Mouse (Mus musculus) midbrain, embryonic 14.5 days (tissue): Measurements from ENCODE around the gene A830005F24Rik. TPM values are rescaled to one million over a fixed set of nuclear protein-coding genes. Genes with fewer than 3 reads are reported as not detected.
A peak's percentile ranks its signal among the peaks of the same experiment; 100 is the strongest.
"Not testable (repeated sequence)": the region's sequence is repeated elsewhere in the genome, so short reads cannot be mapped to it uniquely, and the experiment has no call there.

Experiments
- ATAC-seq: fragments of 200-750 bp; cut with Nextera tagmentation; 2 replicates; pipeline ENCODE4 v1.8.0; 2017; ENCODE audit warnings: moderate number of reproducible peaks, moderate library complexity; ENCODE audit not compliant: low FRiP score, low TSS enrichment
- DNase-seq: peaks from one replicate; pipeline ENCODE4 v3.0.0-alpha.2; 2015
- H3K27ac ChIP-seq: fragments of 300-500 bp; sonication (generic); replicated peaks from 2 replicates; pipeline ENCODE4 v1.5.1; 2014; ENCODE audit warnings: mild to moderate bottlenecking, low read depth, low read length, moderate library complexity
- H3K27me3 ChIP-seq: fragments of 300-500 bp; sonication (generic); 2 replicates; pipeline ENCODE4 v1.6.1; 2014; ENCODE audit warnings: low read length, control low read depth, mixed read lengths; ENCODE audit not compliant: control insufficient read depth, insufficient read depth
- H3K36me3 ChIP-seq: fragments of 300-500 bp; sonication (generic); 2 replicates; pipeline ENCODE4 v1.6.1; 2014; ENCODE audit warnings: low read length, control low read depth; ENCODE audit not compliant: control insufficient read depth, insufficient read depth
- H3K4me1 ChIP-seq: fragments of 300-500 bp; sonication (generic); 2 replicates; pipeline ENCODE4 v1.6.1; 2014; ENCODE audit warnings: mild to moderate bottlenecking, antibody characterized with exemption, low read length, control low read depth; ENCODE audit not compliant: control insufficient read depth, insufficient read depth
- H3K4me2 ChIP-seq: fragments of 300-500 bp; sonication (generic); 2 replicates; pipeline ENCODE4 v1.6.1; 2014; ENCODE audit warnings: mild to moderate bottlenecking, low read length, moderate library complexity
- H3K4me3 ChIP-seq: fragments of 300-500 bp; sonication (generic); replicated peaks from 2 replicates; pipeline ENCODE4 v1.5.1; 2014; ENCODE audit warnings: low read depth, low read length
- H3K9ac ChIP-seq: fragments of 300-500 bp; sonication (generic); replicated peaks from 2 replicates; pipeline ENCODE4 v1.6.1; 2014; ENCODE audit warnings: mild to moderate bottlenecking, low read length, moderate library complexity
- H3K9me3 ChIP-seq: fragments of 300-500 bp; sonication (generic); 2 replicates; pipeline ENCODE4 v1.6.1; 2016; ENCODE audit warnings: low read length, control low read depth, mixed read lengths; ENCODE audit not compliant: control insufficient read depth
- WGBS: fragments of 180-500 bp; shearing (Covaris S2); extraction: QIAGEN DNeasy Blood & Tissue Kit; methylation state at CpG from one replicate; pipeline ENCODE4 v1.1.7; 2014; 5-methylcytosine and 5-hydroxymethylcytosine counted together
- polyA plus RNA-seq: library from polyadenylated mRNA; unstranded; fragments of >200 nt; fragmentation: Nextera tagmentation; extraction: Ambion mirVana; gene quantifications from 2 replicates; pipeline ENCODE4 v1.2.1, GENCODE M21; 2014

Gene A830005F24Rik
- polyA plus RNA-seq, 1 experiment from 2014 or later = 3.1 TPM

DNA sequence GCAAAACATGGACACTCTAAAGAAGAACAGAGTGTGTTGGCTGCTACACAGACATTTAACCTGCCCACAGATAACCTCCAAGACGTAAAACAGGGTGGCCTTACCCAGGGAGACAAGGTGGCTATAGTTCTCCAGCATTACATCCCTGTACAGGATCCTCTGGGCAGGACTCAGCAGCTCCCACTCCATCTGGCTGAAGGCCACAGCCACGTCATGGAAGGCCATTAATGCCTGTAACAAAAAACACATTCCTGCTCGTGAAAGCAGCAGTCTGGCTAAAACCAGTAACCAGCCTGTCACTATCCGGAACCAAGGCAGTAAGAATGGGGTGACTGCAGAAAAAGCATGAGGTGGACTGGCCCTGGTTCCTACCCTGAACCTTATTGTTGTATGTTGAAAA, 14.7 kb upstream of the A830005F24Rik start:
- DNase-seq = peak; percentile 29
- 75% methylated on average over 4 of the region's 4 CpGs for WGBS

DNA sequence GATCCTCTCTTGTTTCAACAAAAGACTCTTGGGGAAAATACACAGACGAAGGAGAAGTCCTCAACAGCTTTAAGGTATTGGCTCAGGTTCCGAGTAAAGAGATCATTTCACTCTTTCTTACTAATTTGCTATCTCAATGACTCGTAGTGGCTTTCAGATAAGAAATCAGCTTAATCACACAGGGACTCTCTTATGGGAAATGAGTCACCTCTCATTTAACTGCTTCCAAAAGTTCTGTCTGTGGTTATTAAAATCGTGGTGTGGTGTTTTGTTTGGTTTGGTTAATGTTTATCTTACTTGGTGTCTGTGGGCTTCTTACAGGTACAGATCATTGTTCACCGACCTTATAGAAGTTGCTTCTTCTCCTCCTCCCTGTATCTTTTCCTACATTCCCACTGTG, 10.9 kb upstream of the A830005F24Rik start:
- peaks cover 41% of the 10 kb centered on the region for H3K36me3 ChIP-seq
- no peak overlapping the region for H3K4me3 ChIP-seq
- DNase-seq (no peak), ATAC-seq (no peak)
- H3K4me1 ChIP-seq = peaks cover 3% of the 10 kb centered on the region
- H3K27ac ChIP-seq = no peak overlapping the region
- H3K27me3 ChIP-seq = no peaks in the 10 kb centered on the region
- no peak overlapping the region for H3K9ac ChIP-seq
- H3K9me3 ChIP-seq = no peaks in the 10 kb centered on the region
- no peak overlapping the region for H3K4me2 ChIP-seq
- 88% methylated on average over 5 of the region's 5 CpGs for WGBS

More for the DNA sequence above, 14.7 kb upstream of the A830005F24Rik start:
- no peak overlapping the region for H3K9ac ChIP-seq
- H3K4me3 ChIP-seq = no peak overlapping the region
- H3K4me1 ChIP-seq = peaks cover 3% of the 10 kb centered on the region
- H3K9me3 ChIP-seq = peaks cover 5% of the 10 kb centered on the region; the same call in 1 of the 2 replicates
- no peak for ATAC-seq
- H3K36me3 ChIP-seq = peaks cover 34% of the 10 kb centered on the region
- H3K27ac ChIP-seq = 0 out of 2 replicates have a peak overlapping the region, but pooled peaks have one; percentile 63
- no peaks in the 10 kb centered on the region for H3K27me3 ChIP-seq
- H3K4me2 ChIP-seq = no peak overlapping the region

DNA sequence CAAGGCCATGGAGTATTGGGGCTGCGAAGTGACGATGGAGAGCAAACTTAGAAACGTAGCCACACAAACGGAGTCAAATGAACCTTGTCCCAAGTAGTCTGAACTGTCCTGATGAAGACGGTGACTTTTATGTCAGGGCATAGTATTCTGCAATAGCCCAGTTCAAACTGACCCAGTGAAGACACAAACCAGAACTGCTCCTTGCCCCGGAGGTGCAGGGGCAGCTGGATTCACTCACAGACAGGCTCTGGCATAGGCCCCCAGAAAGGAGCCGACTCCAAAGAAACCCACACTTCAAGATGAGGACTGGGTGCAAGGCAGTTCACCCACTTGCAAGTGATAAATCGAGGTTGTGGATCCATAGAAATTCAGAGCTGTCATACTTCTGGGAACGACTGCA, 4.7 kb upstream of the A830005F24Rik start:
- Histone ChIP-seq H3K9me3 (no peaks in the 10 kb centered on the region), H3K27ac (no peak overlapping the region), H3K27me3 (no peaks in the 10 kb centered on the region), H3K4me1 (peaks cover 7% of the 10 kb centered on the region; the same call in 1 of the 2 replicates), H3K9ac (no peak overlapping the region), H3K36me3 (peaks cover 20% of the 10 kb centered on the region), H3K4me2 (no peak overlapping the region), H3K4me3 (no peak overlapping the region)
- 93% methylated on average over 9 of the region's 9 CpGs for WGBS
- ATAC-seq (no peak), DNase-seq (no peak)

DNA sequence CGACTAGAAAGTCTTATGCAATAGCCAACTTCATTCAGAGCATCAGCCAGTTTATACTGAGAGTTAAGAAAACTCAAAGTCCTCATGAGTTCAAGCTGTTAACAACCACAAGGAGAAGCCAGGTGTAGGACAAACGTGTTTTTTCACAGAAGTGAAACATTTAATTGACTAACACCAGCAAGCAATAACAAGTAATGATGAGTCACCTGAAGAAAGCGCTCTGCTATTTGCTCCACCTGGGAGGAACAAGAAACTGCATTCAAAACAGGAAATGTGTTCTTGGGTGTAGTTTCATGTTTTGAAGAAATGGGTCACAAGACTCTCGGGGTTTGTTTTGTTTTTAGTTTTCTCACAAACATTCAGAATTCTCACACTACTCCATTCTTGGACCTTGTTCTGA, 2.5 kb downstream of the A830005F24Rik start:
- no peak overlapping the region for H3K9ac ChIP-seq
- DNase-seq = no peak
- peaks cover 7% of the 10 kb centered on the region; the same call in 1 of the 2 replicates for H3K4me1 ChIP-seq
- no peak for ATAC-seq
- no peaks in the 10 kb centered on the region for H3K27me3 ChIP-seq
- no peak overlapping the region for H3K4me3 ChIP-seq
- no peak overlapping the region for H3K27ac ChIP-seq
- no peak overlapping the region for H3K4me2 ChIP-seq
- H3K9me3 ChIP-seq = peaks cover 9% of the 10 kb centered on the region; the same call in 1 of the 2 replicates
- H3K36me3 ChIP-seq = no peaks in the 10 kb centered on the region
- WGBS = 87% methylated on average over 4 of the region's 4 CpGs

DNA sequence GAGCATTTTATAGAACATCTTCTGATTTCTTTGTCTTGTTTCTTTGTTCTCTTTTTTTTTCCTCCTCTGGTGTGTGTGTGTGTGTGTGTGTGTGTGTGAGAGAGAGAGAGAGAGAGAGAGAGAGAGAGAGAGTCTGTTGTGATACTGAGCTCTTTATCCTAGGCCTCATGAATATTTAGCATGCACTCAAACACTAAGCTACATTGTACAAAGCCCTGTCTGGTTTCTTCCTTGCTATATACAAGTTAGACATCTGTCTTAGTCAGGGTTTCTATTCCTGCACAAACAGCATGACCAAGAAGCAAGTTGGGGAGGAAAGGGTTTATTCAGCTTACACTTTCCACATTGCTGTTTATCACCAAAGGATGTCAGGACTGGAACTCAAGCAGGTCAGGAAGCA, 5.8 kb downstream of the A830005F24Rik start:
- not testable (repeated sequence) for H3K27ac ChIP-seq, H3K4me1 ChIP-seq, H3K4me3 ChIP-seq, ATAC-seq, H3K27me3 ChIP-seq, H3K9me3 ChIP-seq, H3K36me3 ChIP-seq, H3K4me2 ChIP-seq, H3K9ac ChIP-seq, DNase-seq

DNA sequence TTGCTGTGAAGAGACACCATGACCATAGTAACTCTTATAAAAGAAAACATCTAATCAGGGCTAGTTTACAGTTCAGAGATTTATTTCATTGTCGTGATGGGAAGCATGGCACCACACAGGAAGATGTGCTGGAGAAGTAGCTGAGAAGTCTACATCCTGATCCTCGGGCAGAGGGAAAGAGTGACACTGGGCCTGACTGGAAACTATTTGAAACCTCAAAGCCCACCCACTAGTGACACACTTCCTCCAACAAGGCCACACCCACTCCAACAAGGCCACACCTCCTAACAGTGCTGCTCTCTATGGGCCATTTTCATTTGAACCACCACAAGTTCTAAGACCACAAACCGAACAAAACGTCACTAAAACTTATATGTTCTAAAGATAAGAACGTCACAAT, 12.4 kb downstream of the A830005F24Rik start:
- Histone ChIP-seq H3K4me1 (no peaks in the 10 kb centered on the region), H3K36me3 (no peaks in the 10 kb centered on the region), H3K9ac (no peak overlapping the region), H3K4me3 (no peak overlapping the region), H3K4me2 (no peak overlapping the region), H3K9me3 (no peaks in the 10 kb centered on the region), H3K27ac (no peak overlapping the region), H3K27me3 (no peaks in the 10 kb centered on the region)
- 81% methylated on average over 5 of the region's 5 CpGs for WGBS
- ATAC-seq (no peak), DNase-seq (no peak)

DNA sequence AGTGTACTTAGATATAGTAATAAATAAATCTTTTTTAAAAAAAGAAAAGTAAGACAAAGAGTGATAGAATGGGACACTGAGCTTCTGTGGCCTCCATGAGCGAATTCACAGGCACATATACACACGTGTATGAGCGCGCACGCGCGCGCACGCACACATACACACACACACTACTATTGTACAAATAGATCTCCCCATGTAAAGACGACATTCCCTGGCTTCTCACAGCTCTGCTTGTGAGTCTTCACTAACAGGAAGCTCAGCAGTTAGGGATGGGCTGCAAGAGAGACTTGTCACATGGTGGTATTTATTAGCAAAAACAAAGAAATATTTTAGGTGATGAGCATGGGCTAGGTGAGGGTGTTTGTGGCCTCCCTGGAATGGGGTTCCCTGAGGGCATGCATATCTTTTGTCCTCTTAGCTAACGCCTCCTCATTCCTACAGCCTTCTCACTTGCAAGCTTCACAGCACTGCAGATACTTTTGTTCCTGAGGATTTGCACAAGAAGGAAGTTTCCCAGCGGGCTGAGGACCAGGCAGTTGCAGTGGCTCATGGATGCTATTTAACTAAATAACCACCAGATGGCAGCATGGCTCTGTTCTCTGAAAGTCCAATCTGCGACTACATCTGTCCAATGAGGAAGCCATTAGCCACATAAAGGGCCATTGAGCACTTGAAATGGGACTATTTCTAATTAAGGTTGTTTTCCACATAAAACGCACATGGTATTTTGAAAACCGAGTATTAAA, 14.9 kb downstream of the A830005F24Rik start:
- no peaks in the 10 kb centered on the region for H3K4me1 ChIP-seq
- no peaks in the 10 kb centered on the region for H3K27me3 ChIP-seq
- no peak overlapping the region for H3K4me3 ChIP-seq
- ATAC-seq = peak; percentile 70
- no peak overlapping the region for H3K4me2 ChIP-seq
- no peaks in the 10 kb centered on the region for H3K9me3 ChIP-seq
- H3K27ac ChIP-seq = no peak overlapping the region
- no peaks in the 10 kb centered on the region for H3K36me3 ChIP-seq
- no peak overlapping the region for H3K9ac ChIP-seq
- DNase-seq = peak; percentile 94
- WGBS = 55% methylated on average over 15 of the region's 15 CpGs

DNA sequence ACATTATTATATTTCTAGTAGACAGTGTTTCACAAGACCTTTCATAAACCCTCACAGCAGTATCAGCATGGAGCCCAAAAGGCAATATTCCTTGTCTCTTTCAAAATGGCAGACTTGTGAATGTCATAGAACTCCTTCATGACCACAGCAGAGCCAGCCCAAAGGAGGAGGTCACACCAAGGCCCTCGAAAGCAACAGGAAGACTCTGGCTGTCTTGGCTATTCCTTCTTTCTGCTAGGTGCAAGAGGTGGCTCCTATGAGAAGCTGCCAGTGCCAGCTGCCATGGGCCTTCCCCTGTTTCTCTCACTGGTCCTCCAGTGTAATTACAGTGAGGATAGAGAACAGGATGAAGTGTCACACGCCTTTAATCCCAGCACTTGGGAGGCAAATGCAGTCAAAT, 15.7 kb downstream of the A830005F24Rik start:
- no peak overlapping the region for H3K4me3 ChIP-seq
- H3K9me3 ChIP-seq = no peaks in the 10 kb centered on the region
- no peaks in the 10 kb centered on the region for H3K4me1 ChIP-seq
- WGBS = 56% methylated on average over 2 of the region's 2 CpGs
- H3K9ac ChIP-seq = no peak overlapping the region
- no peak overlapping the region for H3K27ac ChIP-seq
- DNase-seq (no peak), ATAC-seq (no peak)
- H3K4me2 ChIP-seq = no peak overlapping the region
- H3K36me3 ChIP-seq = no peaks in the 10 kb centered on the region
- no peaks in the 10 kb centered on the region for H3K27me3 ChIP-seq

DNA sequence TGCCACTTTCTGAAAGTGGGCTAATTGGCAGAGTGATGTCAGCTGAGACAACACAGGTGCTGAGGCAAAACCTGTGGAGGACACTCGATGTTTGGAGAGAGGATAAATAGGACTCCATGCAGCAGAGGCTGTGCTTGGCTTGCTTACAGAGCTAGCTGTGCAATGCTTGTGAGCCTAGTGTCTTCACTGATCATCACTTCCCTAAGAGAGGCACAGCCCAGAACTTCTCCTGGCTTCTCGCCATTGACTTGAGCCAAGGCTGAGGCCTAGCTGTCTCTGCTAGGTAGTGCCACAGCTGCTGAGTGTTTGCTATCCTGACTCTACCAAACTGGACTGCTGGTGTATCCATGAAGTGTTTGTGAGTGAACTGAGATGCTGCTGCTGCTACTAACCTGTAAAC, 17.3 kb downstream of the A830005F24Rik start:
- no peaks in the 10 kb centered on the region for H3K4me1 ChIP-seq
- DNase-seq = no peak
- H3K27me3 ChIP-seq = no peaks in the 10 kb centered on the region
- H3K36me3 ChIP-seq = peaks cover 7% of the 10 kb centered on the region; the same call in 1 of the 2 replicates
- ATAC-seq = no peak
- H3K9ac ChIP-seq = no peak overlapping the region
- H3K27ac ChIP-seq = no peak overlapping the region
- no peaks in the 10 kb centered on the region for H3K9me3 ChIP-seq
- H3K4me2 ChIP-seq = no peak overlapping the region
- WGBS = 76% methylated on average over 2 of the region's 2 CpGs
- H3K4me3 ChIP-seq = no peak overlapping the region
